Mouse (Mus musculus): ENCODE results near the gene Fat3. TPM values are rescaled to one million over a fixed set of nuclear protein-coding genes. Genes with fewer than 3 reads are reported as not detected.

Fat3 gene
- polyA plus RNA-seq, 1 experiment from 2014 or later, result 16.8 TPM

GRCm38 (mm10) chr9:16139300-16139699, 361.8 kb downstream of the Fat3 start:
- DNase-seq (ENCODE audit: low spot score) (no peak), ATAC-seq (ENCODE audit: insufficient read depth, low FRiP score, low TSS enrichment) (no peak)
- 55% methylated on average over 6 of the region's 6 CpGs for WGBS
- Histone ChIP-seq H3K4me1 (ENCODE audit: control insufficient read depth, insufficient read depth, low read length) (no peaks in the 10 kb centered on the region), H3K4me3 (ENCODE audit: low read depth, low read length) (no peak overlapping the region), H3K4me2 (ENCODE audit: low read depth) (no peak overlapping the region), H3K27me3 (ENCODE audit: control insufficient read depth, insufficient read depth, low read length) (no peaks in the 10 kb centered on the region), H3K9me3 (ENCODE audit: control insufficient read depth, low read length) (no peaks in the 10 kb centered on the region), H3K27ac (ENCODE audit: low read depth, low read length) (no peak overlapping the region), H3K9ac (ENCODE audit: low read length) (no peak overlapping the region), H3K36me3 (ENCODE audit: control insufficient read depth, insufficient read depth, low read length) (no peaks in the 10 kb centered on the region)

GRCm38 (mm10) chr9:16133098-16133497, 368.0 kb downstream of the Fat3 start:
- no peaks in the 10 kb centered on the region for H3K27me3 ChIP-seq (ENCODE audit: control insufficient read depth, insufficient read depth, low read length)
- H3K27ac ChIP-seq (ENCODE audit: low read depth, low read length), result no peak overlapping the region
- H3K9ac ChIP-seq (ENCODE audit: low read length), result no peak overlapping the region
- WGBS, result 84% methylated on average over 2 of the region's 2 CpGs
- DNase-seq (ENCODE audit: low spot score), result no peak
- no peaks in the 10 kb centered on the region for H3K36me3 ChIP-seq (ENCODE audit: control insufficient read depth, insufficient read depth, low read length)
- no peak for ATAC-seq (ENCODE audit: insufficient read depth, low FRiP score, low TSS enrichment)
- H3K4me2 ChIP-seq (ENCODE audit: low read depth), result no peak overlapping the region
- no peaks in the 10 kb centered on the region for H3K4me1 ChIP-seq (ENCODE audit: control insufficient read depth, insufficient read depth, low read length)
- H3K4me3 ChIP-seq (ENCODE audit: low read depth, low read length), result no peak overlapping the region
- no peaks in the 10 kb centered on the region for H3K9me3 ChIP-seq (ENCODE audit: control insufficient read depth, low read length)

- H3K4me3 ChIP-seq (ENCODE audit: low read depth, low read length), result no peak overlapping the region
- no peak overlapping the region for H3K4me2 ChIP-seq (ENCODE audit: low read depth)
- 89% methylated on average over 1 of the region's 1 CpGs for WGBS
- no peaks in the 10 kb centered on the region for H3K9me3 ChIP-seq (ENCODE audit: control insufficient read depth, low read length)
- H3K27me3 ChIP-seq (ENCODE audit: control insufficient read depth, insufficient read depth, low read length), result no peaks in the 10 kb centered on the region
- H3K36me3 ChIP-seq (ENCODE audit: control insufficient read depth, insufficient read depth, low read length), result no peaks in the 10 kb centered on the region
- no peak overlapping the region for H3K9ac ChIP-seq (ENCODE audit: low read length)
- ATAC-seq (ENCODE audit: insufficient read depth, low FRiP score, low TSS enrichment) (no peak), DNase-seq (ENCODE audit: low spot score) (no peak)
- H3K27ac ChIP-seq (ENCODE audit: low read depth, low read length), result no peak overlapping the region
- H3K4me1 ChIP-seq (ENCODE audit: control insufficient read depth, insufficient read depth, low read length), result no peaks in the 10 kb centered on the region
Observed at GRCm38 (mm10) chr9:16132594-16132993, 368.5 kb downstream of the Fat3 start.

- no peak overlapping the region for H3K4me3 ChIP-seq (ENCODE audit: low read depth, low read length)
- no peaks in the 10 kb centered on the region for H3K4me1 ChIP-seq (ENCODE audit: control insufficient read depth, insufficient read depth, low read length)
- no peak overlapping the region for H3K27ac ChIP-seq (ENCODE audit: low read depth, low read length)
- no peak for DNase-seq (ENCODE audit: low spot score)
- H3K9me3 ChIP-seq (ENCODE audit: control insufficient read depth, low read length), result no peaks in the 10 kb centered on the region
- WGBS, result 74% methylated on average over 5 of the region's 5 CpGs
- no peak overlapping the region for H3K9ac ChIP-seq (ENCODE audit: low read length)
- no peak for ATAC-seq (ENCODE audit: insufficient read depth, low FRiP score, low TSS enrichment)
- no peaks in the 10 kb centered on the region for H3K36me3 ChIP-seq (ENCODE audit: control insufficient read depth, insufficient read depth, low read length)
- H3K4me2 ChIP-seq (ENCODE audit: low read depth), result no peak overlapping the region
- H3K27me3 ChIP-seq (ENCODE audit: control insufficient read depth, insufficient read depth, low read length), result no peaks in the 10 kb centered on the region
Observed at GRCm38 (mm10) chr9:16121756-16122155, 379.3 kb downstream of the Fat3 start.

GRCm38 (mm10) chr9:16114821-16115485, 386.1 kb downstream of the Fat3 start:
- DNase-seq (ENCODE audit: low spot score) (no peak), ATAC-seq (ENCODE audit: insufficient read depth, low FRiP score, low TSS enrichment) (no peak)
- H3K9ac ChIP-seq (ENCODE audit: low read length), result no peak overlapping the region
- no peaks in the 10 kb centered on the region for H3K36me3 ChIP-seq (ENCODE audit: control insufficient read depth, insufficient read depth, low read length)
- no peak overlapping the region for H3K4me3 ChIP-seq (ENCODE audit: low read depth, low read length)
- 83% methylated on average over 7 of the region's 7 CpGs for WGBS
- H3K27ac ChIP-seq (ENCODE audit: low read depth, low read length), result no peak overlapping the region
- no peak overlapping the region for H3K4me2 ChIP-seq (ENCODE audit: low read depth)
- H3K4me1 ChIP-seq (ENCODE audit: control insufficient read depth, insufficient read depth, low read length), result no peaks in the 10 kb centered on the region
- H3K9me3 ChIP-seq (ENCODE audit: control insufficient read depth, low read length), result no peaks in the 10 kb centered on the region
- no peaks in the 10 kb centered on the region for H3K27me3 ChIP-seq (ENCODE audit: control insufficient read depth, insufficient read depth, low read length)

GRCm38 (mm10) chr9:16113936-16114642, 387.0 kb downstream of the Fat3 start:
- no peak for ATAC-seq (ENCODE audit: insufficient read depth, low FRiP score, low TSS enrichment)
- no peaks in the 10 kb centered on the region for H3K36me3 ChIP-seq (ENCODE audit: control insufficient read depth, insufficient read depth, low read length)
- WGBS, result 91% methylated on average over 4 of the region's 4 CpGs
- no peak overlapping the region for H3K27ac ChIP-seq (ENCODE audit: low read depth, low read length)
- no peak overlapping the region for H3K4me3 ChIP-seq (ENCODE audit: low read depth, low read length)
- H3K9me3 ChIP-seq (ENCODE audit: control insufficient read depth, low read length), result no peaks in the 10 kb centered on the region
- no peak overlapping the region for H3K9ac ChIP-seq (ENCODE audit: low read length)
- no peaks in the 10 kb centered on the region for H3K27me3 ChIP-seq (ENCODE audit: control insufficient read depth, insufficient read depth, low read length)
- no peaks in the 10 kb centered on the region for H3K4me1 ChIP-seq (ENCODE audit: control insufficient read depth, insufficient read depth, low read length)
- no peak overlapping the region for H3K4me2 ChIP-seq (ENCODE audit: low read depth)
- no peak for DNase-seq (ENCODE audit: low spot score)

- Histone ChIP-seq H3K9me3 (ENCODE audit: control insufficient read depth, low read length) (no peaks in the 10 kb centered on the region), H3K36me3 (ENCODE audit: control insufficient read depth, insufficient read depth, low read length) (no peaks in the 10 kb centered on the region), H3K27ac (ENCODE audit: low read depth, low read length) (no peak overlapping the region), H3K4me1 (ENCODE audit: control insufficient read depth, insufficient read depth, low read length) (no peaks in the 10 kb centered on the region), H3K9ac (ENCODE audit: low read length) (no peak overlapping the region), H3K4me2 (ENCODE audit: low read depth) (no peak overlapping the region), H3K4me3 (ENCODE audit: low read depth, low read length) (no peak overlapping the region), H3K27me3 (ENCODE audit: control insufficient read depth, insufficient read depth, low read length) (no peaks in the 10 kb centered on the region)
- 63% methylated on average over 5 of the region's 5 CpGs for WGBS
- ATAC-seq (ENCODE audit: insufficient read depth, low FRiP score, low TSS enrichment) (no peak), DNase-seq (ENCODE audit: low spot score) (no peak)
Observed at GRCm38 (mm10) chr9:16107900-16108299, 393.2 kb downstream of the Fat3 start.

GRCm38 (mm10) chr9:16107386-16107785, 393.7 kb downstream of the Fat3 start:
- DNase-seq (ENCODE audit: low spot score), result no peak
- WGBS, result 60% methylated on average over 5 of the region's 5 CpGs

GRCm38 (mm10) chr9:16098553-16098952, 402.5 kb downstream of the Fat3 start:
- Histone ChIP-seq H3K9ac (ENCODE audit: low read length) (no peak overlapping the region), H3K36me3 (ENCODE audit: control insufficient read depth, insufficient read depth, low read length) (no peaks in the 10 kb centered on the region), H3K4me1 (ENCODE audit: control insufficient read depth, insufficient read depth, low read length) (no peaks in the 10 kb centered on the region), H3K4me3 (ENCODE audit: low read depth, low read length) (no peak overlapping the region), H3K27ac (ENCODE audit: low read depth, low read length) (no peak overlapping the region), H3K9me3 (ENCODE audit: control insufficient read depth, low read length) (no peaks in the 10 kb centered on the region), H3K4me2 (ENCODE audit: low read depth) (no peak overlapping the region), H3K27me3 (ENCODE audit: control insufficient read depth, insufficient read depth, low read length) (no peaks in the 10 kb centered on the region)
- DNase-seq (ENCODE audit: low spot score), result no peak
- ATAC-seq (ENCODE audit: insufficient read depth, low FRiP score, low TSS enrichment), result no peak
- WGBS, result 98% methylated on average over 2 of the region's 2 CpGs

More at GRCm38 (mm10) chr9:16107386-16107785, 393.7 kb downstream of the Fat3 start:
- no peaks in the 10 kb centered on the region for H3K4me1 ChIP-seq (ENCODE audit: control insufficient read depth, insufficient read depth, low read length)
- no peak for ATAC-seq (ENCODE audit: insufficient read depth, low FRiP score, low TSS enrichment)
- H3K4me3 ChIP-seq (ENCODE audit: low read depth, low read length), result no peak overlapping the region
- H3K4me2 ChIP-seq (ENCODE audit: low read depth), result no peak overlapping the region
- no peak overlapping the region for H3K9ac ChIP-seq (ENCODE audit: low read length)
- no peaks in the 10 kb centered on the region for H3K9me3 ChIP-seq (ENCODE audit: control insufficient read depth, low read length)
- no peaks in the 10 kb centered on the region for H3K36me3 ChIP-seq (ENCODE audit: control insufficient read depth, insufficient read depth, low read length)
- H3K27ac ChIP-seq (ENCODE audit: low read depth, low read length), result no peak overlapping the region
- no peaks in the 10 kb centered on the region for H3K27me3 ChIP-seq (ENCODE audit: control insufficient read depth, insufficient read depth, low read length)

Measured in neural tube, embryonic 11.5 days (tissue).